Mouse (Mus musculus): ENCODE measurements around the gene Pid1. TPM values are rescaled to one million over a fixed set of nuclear protein-coding genes. Genes with fewer than 3 reads are reported as not detected.

Pid1 gene
- 2.7 TPM for total RNA-seq (2023)

GRCm38 (mm10) chr1:84363967-84364366, at the start of gene Pid1:
Gene Pid1, minus strand, starts transcription at chr1:84364180.

All from CD4-positive naive resting alpha-beta T cell, adult 57 days (primary cell).